Mouse (Mus musculus): ENCODE results near the gene Hrc.
A peak's percentile ranks its signal among the peaks of the same experiment; 100 is the strongest.
"Not testable (repeated sequence)": the region's sequence is repeated elsewhere in the genome, so short reads cannot be mapped to it uniquely, and the experiment has no call there.

Gene Hrc

DNA sequence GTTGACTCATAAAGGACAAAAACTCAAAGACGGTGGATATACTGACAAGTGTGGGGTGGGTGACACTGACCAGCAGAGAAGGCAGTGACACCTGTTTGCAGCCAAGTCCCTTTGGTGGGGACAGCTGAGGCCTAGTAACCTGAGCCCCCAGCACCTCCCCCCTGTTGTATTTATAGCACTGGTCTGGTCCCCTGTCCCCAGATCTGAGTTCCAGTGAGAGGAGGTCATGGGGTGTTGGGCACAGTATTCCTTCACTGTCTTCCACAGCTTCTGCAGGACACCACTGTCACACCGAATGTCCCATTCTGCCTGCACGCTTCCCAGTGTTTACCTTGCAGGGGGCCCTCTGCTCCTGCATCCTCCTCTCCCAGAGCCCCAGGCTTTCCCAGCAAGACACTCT is 485 bp upstream of the Hrc start:
- no peak for DNase-seq

DNA sequence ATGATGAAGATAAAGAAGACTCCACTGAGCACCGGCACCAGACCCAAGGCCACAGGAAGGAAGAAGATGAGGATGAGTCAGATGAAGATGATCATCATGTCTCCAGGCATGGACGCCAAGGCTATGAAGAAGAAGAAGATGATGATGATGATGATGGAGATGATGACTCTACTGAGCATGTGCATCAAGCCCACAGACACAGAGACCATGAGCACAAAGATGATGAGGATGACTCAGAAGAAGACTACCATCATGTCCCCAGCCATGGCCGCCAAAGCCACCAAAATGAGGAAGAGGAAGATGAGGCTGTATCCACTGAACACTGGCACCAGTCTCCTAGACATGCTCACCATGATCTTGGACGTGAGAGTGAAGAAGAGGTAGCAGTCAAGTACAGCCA is 1.2 kb downstream of the Hrc start:
- no peak for DNase-seq

DNA sequence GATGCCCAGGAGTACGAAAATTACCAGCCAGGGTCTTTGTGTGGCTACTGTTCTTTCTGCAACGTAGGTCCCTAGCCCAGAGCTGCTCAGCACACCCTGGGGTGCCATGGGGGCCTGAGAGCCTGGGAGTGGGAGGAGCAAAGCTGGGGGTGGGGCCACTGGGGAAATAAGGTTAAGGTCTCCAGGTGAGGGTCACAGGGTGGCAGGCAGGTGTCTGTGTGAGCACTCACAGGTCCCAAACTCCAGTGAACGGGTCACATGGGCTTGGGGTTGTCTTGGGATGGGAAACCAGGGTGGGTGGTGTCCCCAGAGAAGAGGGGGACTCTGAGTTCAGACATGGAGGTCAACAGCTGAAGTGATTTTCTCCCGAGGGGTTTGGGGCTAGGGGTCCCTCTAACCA is 2.4 kb downstream of the Hrc start:
- DNase-seq: no peak

DNA sequence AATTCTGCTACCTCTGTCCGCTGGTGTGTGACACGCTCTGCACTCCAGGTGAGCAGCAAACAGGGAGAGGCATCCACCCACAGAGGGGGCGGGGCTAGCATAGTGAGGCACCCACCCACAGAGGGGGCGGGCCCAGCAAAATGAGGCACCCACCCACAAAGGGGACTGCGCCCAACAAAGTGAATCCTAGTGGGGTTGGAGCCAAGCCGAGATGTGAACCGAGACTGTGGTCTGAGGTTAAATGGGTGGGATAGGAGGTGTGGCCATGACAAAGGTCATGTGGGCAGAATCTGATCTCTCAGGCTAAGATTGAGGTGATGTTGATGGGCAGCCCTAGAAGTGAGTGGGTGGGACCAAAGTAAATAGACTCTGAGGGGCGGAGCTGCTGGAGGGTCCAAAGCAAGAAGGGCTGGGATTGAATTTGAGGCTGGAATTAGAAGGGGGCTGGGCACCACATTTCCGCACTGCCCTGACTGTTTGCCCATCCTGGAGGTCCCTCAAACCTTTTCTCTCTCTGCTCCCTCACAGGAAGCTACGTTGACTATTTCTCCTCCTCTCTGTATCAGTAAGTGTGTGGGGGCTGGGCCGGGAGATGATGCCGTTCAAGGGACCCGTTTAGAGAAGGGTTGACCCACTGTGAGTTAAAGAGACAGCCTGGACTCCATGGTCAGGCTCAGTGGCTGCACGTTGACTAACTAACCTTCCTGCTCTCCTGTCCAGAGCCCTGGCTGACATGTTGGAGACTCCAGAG is 3.2 kb downstream of the Hrc start:
- DNase-seq: peak; percentile 71

DNA sequence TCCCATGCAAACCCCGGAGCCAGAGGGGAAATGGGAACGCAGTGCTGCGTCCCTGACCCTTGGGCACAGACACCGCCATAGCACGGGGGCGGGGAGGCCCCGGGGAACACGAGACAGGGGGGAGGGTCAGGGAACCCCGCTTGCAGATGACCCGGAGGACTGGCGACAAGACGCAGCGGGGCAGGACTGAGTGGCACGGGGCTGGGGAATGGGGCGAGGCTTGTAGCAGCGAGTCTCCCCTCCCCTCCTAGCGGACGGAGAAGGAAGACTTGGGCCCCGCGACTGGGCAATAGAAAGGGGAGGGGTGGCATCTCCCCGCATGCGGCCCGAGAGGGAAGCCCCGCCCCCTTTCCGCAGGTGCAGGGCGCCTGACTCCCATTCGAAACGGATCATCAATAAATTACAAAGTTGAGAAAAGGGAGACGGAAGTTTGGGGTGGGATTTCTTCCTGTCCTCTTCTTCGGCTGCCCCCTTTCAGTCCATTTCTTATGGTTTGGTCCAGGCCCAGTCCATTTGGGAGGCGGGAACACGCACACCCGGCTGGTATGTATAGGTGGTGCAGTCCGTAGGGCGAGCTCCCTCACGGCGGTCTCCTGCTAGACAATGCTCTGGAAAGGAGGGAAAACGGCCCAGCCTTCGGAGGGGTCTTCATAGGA is 4.4 kb downstream of the Hrc start:
- peak; percentile 64 for DNase-seq

DNA sequence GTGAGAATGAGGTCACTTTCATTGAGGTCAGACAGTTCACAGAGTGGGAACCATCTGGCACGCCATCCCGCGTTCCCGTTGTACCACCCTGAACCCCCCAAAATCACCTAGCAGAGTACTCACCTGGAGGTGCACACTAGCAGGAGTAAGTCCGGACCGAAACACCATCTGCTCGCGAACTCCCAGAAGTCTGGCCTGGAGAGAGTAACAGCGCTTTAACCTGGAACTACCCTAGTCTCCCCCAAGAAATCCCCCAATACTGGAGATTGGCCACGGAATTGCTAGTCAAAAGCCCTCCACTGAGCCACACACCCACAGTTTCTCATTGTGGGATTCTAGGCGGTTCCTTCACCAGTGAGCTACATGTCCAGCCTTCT is 5.0 kb downstream of the Hrc start:
- DNase-seq: no peak

DNA sequence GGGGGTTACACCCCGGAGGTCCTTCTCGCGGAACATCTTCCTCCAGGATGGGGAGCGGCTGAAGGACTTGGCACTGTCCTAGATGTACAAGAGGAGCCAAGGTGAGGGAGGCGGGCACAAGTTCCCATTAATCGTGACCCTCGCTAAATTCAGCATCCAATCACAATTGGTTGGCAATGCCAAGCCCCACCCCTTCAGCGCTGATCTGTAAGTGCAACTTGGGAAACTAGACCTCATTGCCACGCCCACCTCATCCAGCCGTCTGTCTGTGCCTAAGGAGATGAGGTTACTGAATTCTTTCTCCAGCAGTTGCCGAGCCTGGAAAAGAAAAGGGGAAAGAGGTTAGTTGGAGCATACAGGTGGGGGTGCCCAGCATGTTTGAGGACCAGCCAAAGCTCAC is 5.6 kb downstream of the Hrc start:
- peak; percentile 46 for DNase-seq

DNA sequence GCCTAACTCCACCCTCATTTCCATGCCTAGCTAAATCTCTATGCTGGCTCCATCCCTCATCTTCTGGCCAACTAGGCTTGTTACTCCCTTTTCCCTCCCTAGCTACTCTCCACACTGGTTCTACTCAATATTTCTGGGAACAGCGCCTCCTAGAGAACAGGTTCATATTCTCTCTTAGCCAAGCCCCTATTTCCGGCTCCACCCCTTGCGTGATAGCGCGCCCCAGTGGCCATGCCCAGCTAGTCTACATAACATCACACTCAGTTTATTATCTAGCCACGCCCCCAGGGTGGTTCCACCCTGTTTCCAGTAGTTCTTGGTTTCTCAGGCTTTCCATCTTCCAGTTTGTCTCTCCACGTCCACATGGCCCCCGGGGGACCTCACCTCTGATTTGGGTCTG is 6.2 kb downstream of the Hrc start:
- DNase-seq: peak; percentile 92

DNA sequence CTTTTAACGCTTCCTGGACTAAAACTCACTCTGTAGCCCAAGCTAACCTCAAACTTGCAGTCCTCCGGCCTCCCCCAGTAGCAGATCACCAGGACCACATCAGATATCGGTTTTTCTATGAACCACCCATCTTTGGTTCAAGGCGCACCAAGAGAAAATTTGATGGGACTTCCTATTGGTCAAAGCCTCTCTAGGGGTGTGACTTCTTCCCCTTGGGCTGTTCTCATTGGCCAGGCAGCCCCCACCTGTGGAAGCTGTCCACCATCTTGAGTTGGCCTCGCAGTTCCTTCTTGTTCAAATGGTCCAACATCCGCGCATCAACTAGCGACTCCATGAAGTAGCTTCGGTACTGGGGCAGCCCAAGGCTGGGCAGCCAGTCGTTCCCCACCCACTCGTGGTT is 7.0 kb downstream of the Hrc start:
- no peak for DNase-seq

DNA sequence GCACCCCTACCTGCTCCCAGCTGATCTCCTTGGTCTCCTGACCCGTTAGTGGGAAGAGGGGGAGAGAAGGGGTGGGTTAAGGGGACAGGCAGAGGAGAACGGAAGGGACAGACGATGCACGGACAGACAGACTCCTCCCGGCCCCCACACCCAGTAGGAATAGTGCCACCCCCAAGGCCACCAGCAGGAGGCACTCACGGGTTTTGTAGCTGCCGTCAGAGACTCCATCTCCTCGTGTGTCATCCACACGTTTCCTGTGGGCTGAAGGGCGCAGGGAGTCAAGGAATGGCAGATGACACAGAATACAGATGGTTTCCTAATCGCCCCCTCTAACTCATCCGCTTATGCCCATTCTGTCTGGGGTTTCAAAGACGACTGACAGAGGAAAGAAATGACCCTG is 8.5 kb downstream of the Hrc start:
- DNase-seq: peak; percentile 70

DNA sequence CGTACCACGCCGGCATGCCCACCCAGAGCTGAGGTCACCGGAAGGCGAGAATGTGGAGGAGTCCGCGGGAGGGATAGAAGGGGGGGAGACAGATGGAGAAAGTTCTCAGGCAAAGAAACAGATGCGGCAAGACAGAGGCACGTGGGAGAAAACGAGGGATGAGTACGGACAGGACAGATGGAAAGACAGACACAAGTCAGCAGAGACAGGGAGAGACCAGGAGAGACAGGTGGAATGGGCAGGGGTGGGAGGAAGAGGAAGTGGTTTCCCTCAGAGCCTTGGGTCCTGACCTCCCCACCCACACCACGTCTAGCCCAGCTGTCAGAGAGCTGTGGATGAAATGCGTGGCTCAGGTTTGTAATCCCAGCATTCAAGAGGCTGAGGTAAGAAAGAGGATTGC is 11.8 kb downstream of the Hrc start:
- DNase-seq: no peak

DNA sequence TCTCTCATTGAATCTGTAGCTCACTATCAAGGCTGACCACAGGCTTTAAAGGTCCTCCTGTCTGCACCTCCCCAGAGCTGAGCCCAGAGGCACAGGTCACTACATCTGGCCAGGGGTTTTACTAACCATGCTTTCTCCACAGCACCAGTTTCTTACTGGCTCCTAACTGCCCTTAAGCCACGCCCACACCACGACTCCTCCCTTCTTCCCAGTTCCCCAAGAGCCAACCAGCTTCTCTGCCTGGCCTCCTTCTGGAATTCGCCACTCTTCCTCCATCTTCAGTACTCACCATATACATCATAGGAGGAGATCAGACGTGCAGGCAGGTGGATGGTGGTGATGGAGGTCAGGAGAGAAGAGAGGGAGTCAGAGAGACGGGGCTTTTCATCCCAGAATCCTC is 18.0 kb downstream of the Hrc start:
- no peak for DNase-seq

DNA sequence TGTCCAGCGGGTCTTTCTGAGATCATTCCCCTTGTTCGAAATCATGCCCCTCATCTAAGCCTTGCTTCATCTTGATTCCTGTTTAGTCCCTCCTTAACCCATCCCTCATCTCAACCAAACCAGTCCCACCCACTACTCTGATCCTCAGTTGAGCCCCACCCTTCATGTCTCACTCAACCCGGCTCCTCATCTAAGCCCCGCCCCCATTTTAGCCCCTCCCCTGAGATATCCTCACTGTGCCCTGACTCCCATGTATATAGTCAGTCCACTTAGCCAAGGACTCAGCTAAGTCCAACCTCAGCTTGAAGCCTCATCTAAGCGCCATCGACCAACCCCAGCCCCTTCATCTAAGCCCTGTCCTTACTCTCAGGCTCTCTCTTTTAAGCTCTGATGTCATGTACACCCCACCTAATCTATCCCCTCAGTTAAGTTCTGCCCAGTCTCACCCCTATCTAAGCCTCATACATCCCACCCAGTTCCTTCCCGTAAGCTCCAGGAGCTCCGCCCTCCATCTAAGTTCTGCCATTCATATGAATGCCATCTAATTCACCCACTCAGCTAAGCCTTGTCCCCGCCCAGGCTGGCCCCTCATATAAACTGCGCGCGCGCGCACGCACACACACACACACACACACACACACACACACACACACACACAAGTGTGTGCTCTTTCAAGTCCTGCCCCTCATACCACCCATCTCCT is 20.4 kb downstream of the Hrc start:
- no peak for DNase-seq

DNA sequence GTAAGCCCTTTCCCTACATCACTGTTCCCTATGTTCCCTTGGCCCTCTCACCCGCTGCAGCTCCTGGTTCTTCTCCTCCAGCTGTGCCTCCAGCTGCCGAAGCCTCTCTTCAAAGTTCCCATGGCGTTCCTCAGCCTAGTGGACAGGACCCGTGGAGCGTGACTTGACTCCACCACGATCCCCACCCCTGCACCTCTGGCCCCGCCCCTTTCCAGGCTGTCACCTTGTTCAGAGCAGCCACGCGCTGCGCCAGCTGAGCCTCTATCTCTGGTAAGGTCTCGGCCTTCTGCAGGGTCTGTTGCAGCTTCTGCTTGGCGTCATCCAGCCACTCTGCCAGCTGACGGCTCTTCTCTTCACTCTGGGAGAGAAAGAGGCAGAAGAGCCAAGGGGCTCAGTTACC is 21.0 kb downstream of the Hrc start:
- DNase-seq: no peak

DNA sequence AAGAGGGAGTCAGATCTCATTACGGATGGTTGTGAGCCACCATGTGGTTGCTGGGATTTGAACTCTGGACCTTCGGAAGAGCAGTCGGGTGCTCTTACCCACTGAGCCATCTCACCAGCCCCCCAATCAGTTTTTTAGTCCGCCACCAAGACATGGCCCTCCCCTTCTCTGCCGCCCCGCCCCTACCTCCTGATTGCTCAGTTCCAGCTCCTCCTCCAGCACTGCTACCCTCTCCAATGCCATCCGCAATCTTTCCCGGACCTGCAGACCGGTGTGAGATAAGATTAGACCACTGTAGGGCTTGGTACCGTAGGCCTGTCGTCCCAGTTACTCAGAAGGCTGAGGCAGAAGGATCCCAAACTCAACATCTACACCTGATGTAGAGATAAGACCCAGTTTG is 24.0 kb downstream of the Hrc start:
- DNase-seq: not testable (repeated sequence)

DNA sequence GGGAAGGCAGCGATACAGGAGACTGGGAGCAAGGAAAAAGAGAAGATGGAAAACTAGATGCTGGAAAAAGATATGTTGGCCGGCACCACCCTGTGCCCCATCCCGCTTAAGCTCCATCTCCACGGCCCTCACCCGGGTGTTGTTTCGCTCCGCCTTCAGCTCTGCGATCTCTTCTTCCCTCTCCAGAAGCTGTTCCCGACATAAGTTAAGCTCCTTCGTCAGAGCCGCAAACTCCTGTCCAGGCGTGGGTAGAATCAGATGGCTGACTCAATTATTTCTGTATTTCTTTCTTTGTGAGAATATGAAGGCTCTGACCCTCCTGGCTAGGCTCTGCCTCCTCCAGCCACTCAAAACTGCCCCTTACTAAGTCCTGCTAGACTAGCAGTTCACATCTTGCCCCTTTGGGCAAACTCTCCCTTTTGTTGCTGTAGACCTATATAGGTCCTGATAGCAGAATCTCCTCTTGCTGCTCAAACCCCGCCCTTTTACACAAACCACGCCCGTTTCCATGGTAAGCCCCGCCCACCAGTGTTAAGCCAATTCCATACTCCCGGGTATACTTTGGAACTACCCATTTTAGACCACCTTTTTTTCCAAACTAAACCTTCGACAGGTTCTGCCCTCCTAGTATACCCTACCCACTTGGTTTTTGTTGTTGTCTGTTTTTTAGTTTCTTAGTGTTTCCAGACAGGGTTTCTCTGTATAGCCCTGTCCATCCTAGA is 25.5 kb downstream of the Hrc start:
- DNase-seq: no peak

DNA sequence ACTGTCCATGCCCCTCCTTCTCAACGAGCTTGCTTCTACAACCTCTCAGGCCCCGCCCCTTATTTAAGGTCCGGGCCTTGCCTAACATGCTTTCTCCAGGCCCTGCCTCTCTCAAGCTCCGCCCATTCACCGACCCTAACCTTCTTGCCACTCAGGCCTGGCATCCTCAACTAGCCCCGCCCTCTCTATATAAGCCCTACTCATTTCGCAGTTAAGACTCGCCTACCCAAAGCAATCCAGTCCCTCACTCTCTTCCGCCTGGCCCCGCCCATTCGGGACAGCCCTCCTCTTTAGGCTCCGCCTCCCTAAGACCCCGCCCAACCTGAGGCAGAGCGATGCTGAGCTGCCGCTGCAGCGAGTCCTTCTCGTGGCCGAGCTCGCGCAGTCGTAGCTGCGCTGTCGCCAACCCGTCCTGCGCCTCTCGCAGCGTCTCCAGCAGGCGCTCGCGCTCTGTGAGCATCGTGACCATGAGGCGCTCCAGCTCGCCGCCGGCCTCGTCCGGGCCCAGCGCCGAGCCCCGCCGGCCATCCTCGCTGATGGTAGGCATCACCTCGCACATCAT is 26.2 kb downstream of the Hrc start:
- peak; percentile 85 for DNase-seq

DNA sequence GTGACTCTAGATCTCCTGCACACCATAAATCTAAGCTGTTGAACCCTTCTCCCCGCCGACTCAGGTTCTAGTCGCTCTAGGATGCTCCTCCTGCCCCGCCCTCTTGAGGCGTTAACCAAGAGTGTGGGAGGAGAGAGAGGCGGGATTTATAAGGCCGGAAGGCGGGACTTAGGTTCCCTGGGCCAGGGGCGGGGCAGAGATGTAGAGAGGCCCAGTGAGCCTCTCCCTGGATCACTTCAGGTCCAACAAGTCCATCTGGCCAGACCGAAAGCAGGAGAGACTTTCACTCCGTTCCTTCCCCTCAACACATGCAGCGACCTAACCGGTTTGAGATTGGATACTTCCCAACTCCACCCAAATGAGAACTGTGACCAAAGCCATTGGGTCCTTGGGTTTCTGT is 27.7 kb downstream of the Hrc start:
- DNase-seq: peak; percentile 74

DNA sequence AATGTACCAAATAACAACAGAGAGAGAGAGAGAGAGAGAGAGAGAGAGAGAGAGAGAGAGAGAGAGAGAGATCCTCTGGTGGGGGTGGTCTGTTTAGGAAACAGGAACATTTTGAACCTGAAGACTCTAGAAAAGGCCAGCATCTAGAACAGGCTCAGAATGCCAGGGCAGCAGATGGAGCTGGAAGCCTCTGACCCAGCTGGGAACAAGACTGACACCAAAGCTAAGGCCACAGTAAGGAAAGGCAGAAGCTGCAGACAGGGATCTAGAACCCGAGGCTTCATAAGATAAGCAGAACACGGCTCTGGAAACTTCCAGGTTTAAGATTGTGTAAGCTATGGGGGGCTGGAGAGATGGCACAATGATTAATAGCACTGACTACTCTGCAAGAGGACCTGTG is 28.9 kb downstream of the Hrc start:
- no peak for DNase-seq

DNA sequence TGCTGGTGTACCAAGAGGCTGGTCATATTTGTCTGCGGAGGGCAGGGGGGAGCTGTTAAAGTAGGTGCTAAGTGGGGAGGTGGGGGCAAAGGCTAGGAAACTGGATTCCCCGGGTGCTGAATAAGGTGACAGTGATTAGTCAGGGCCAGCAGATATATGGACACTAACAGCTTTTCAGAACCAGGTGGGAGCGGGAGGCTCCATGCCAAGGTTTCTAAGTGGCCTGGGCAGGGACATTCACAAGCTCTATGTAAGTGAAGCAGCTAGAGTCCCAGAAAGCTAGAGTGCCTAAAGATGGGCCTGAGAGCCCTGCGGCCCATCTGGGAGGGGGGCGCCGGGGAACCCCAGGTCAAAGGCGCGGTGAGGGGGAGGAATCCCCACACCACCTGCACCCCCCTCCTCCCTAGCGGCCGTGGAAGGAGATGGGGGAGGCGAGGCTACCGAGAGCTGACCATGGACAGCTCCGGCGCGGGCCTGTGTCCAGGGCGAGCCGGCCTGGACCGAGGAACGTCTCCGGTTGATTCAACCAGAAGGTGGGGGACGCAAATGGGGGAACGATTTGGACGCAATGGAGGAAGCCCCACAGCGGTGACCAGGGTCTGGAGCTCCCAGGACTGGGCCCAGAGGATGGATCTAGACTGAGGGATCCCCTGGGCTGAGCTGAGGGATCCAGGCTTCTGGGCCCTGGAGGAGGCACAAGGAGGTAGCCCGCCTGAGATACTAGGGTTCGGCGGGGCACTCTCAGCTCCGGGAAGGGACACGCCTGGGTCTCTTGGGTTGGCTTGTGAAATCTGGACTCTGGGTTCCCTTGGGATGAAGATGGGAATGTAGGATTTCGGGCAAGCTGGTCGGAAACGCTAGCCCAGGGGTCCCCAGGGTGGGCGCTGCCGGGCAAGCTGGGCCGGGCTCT is 30.9 kb downstream of the Hrc start:
- DNase-seq: no peak

DNA sequence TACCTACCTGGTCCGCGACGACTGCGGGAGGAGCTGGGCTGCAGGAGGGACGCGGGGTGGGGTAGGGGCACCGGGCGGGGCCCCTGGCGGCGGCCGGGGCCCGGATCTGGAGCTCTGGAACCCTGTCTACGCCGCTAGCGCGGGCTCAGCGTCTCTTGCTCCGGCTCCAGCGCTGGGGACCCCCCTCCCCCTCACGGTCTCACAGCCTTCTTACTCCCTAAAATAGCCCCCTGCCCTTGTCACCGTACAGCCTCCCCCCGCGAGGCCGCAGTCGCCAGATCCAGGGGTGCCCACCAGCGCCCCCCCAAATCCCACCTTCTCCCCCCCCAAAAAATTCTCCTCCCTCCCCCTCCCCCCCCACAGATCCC is 31.5 kb downstream of the Hrc start, which contains the start of gene Ppfia3:
Gene Ppfia3 (minus strand): TSS at position 368 of the 368 bp plus-strand sequence.
- DNase-seq: no peak

All from thymus, postnatal 4 days (tissue).